Mouse (Mus musculus) kidney, adult 8-10 months (tissue): ENCODE results near the gene Stag1.
"Not testable (repeated sequence)": the region's sequence is repeated elsewhere in the genome, so short reads cannot be mapped to it uniquely, and the experiment has no call there.

ENCODE experiments used
- DNase-seq, 2 experiments: peaks; one replicate each; pipeline ENCODE4 v3.0.0; 2022

Stag1 gene

GRCm38 (mm10) chr9:100689765-100690316 lies 92.2 kb downstream of the Stag1 start:
- DNase-seq, result no peak

GRCm38 (mm10) chr9:100692239-100692638 lies 94.6 kb downstream of the Stag1 start:
- no peak for DNase-seq

DNA sequence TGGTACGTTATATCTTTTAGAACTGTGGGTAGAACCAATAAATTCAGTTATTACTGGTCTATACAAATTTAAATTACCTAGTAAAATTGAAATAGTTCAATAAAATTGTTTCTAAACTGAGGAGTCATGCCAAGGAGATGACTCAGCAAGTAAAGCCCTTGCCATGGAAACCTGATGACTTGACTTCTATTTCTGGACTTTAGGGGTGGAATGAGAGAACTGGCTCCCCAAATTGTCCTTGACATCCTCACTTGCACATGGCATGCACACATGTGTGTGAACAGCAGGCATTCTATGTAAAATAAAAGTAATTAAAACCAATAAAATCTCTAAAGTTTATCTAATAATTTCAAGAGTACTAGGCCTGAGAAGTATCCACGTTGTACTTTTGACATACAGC lies 98.9 kb downstream of the Stag1 start:
- no peak for DNase-seq

DNA sequence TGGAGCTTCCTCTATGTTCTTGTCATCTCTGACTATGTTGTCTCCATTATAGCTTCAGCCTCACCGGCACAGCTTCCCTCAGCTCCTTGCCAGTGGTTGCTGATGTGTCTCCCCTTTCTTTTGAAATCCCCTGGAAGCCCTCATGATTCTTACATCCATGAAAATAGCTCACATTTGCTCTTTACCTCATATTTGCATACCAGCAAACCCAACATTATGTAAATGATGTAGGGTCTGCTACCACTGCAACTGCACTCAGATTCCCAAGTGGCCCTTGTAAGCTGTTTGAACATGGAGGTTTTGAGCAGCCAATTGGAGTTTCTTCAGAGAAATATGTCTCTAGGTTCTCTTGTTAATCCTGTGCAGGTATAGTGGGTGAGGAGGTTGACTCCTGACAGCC lies 110.0 kb downstream of the Stag1 start:
- no peak for DNase-seq

DNA sequence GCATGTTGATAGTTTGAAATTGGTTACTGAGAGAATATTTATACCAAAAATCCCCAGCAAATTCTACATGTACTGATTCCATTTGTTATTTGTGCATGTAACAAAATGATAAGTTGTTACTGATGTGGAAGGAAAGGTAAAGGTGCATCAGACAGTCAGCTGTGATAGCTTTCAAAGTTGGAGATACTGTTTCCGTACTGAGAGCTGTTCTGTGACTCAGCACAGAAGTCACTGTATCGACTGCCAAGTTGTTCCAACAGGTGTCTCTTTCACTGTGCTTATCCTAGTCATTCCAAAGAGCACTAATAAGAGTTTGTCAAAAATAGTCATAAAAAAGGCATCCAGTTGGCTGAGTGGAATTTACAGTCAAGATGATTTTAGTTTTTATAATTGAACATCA lies 114.1 kb downstream of the Stag1 start:
- DNase-seq, result no peak

DNA sequence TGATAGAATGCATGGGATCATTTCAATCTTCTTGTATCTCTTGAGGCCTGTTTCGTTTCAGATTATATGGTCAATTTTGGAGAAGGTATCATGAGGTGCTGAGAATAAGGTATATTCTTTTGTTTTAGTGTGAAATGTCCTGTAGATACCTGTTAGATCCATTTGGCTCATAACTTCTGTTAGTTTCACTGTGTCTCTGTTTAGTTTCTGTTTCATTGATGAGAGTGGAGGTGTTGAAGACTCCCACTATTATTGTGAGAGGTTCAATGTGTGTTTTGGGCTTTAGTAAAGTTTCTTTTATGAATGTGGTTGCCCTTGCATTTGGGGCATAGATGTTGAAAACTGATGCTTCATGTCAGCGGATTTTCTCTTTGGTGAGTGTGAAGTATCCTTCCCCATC lies 127.2 kb downstream of the Stag1 start:
- DNase-seq, result not testable (repeated sequence)

DNA sequence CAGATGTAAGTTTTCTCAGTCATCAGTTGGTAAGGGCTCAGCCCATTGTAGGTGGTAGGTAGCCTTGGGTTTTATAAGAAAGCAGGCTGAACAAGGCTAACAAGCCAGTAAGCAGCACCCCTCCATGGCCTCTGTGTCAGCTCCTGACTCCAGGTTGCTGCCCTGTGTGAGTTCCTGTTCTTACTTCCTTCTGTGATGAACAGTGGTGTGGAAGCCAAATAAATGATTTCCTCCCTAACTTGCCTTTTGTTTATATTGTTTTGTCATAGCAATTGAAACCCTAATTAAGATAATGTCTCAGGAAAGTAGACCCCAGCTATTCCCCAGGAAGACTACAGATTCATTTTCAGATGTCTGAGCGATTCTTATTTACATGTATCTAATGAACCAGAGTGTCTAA lies 134.2 kb downstream of the Stag1 start:
- DNase-seq, result no peak

GRCm38 (mm10) chr9:100733907-100734440 lies 136.4 kb downstream of the Stag1 start:
- DNase-seq, result no peak

DNA sequence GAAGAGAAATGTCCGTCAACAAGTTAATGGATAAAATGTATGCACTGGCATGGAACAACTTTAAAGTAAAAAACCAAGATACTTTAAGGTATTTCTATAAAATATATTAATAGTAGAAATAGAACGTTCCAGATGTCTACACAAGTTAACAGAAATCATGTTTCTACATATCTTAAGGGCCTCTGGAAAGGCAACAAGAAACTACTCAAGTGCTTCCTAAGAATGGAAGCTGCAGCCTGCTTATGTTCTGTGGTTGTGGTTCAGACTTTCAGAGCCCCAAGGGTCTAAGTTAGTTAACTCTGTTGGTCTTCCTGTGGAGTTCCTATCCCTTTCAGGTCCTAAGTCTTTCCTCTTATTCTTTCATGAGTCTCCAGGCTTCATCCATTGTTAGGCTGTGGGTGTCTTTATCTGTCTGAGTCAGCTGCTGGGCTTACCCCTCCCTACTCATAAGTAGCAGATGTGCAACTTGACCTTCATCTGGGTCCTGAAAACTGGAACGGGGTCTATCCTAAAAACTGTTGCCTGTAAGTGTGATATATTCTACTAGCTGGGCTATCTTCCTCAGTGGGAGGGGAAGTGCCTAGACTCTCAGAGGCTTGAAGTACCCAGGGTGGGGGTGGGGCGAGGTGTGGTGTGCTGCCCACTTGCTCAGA lies 138.5 kb downstream of the Stag1 start:
- DNase-seq, result no peak

DNA sequence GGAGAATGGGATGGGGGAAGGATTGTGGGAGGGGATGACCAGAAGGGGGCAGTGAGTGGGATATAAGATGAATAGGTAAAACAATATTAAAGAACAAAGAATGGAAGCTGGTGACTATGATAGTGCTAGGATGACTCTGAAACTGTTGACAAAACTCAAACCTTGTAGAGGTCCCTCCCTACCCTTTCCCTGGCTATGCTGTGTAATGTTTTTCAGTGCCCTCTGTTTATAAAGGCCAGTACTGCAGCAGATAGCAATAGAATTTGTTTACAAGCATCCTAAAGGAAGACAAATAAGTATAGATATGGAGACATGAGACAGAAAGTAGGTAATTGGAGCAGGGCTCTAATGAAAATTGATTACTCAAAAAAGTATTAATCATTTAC lies 139.0 kb downstream of the Stag1 start:
- no peak for DNase-seq

- not testable (repeated sequence) for DNase-seq
These were observed 179.6 kb downstream of the Stag1 start for GRCm38 (mm10) chr9:100777238-100777637.

GRCm38 (mm10) chr9:100865984-100866383 lies 268.4 kb downstream of the Stag1 start:
- no peak for DNase-seq

- DNase-seq, result no peak
These were observed 272.0 kb downstream of the Stag1 start for GRCm38 (mm10) chr9:100869635-100870034.

DNA sequence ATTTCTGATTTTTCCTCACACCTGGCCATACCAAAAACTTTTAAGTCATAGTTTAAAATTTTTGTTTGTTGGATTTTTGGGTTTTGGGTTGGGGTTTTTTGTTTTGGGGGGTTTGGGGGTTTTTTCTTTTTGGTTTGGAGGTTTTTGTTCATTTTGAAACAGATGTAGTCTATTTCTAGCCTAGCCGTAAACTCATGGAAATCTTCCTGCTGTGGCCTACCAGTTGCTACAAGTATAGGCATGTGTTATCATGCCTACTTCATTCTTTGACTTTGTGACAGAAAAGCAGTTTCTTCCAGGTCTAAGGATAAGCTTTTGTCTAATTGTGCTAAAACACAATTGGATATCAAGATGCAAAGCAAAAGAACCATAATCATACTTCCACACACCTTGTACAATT lies 298.5 kb downstream of the Stag1 start:
- DNase-seq, result no peak

DNA sequence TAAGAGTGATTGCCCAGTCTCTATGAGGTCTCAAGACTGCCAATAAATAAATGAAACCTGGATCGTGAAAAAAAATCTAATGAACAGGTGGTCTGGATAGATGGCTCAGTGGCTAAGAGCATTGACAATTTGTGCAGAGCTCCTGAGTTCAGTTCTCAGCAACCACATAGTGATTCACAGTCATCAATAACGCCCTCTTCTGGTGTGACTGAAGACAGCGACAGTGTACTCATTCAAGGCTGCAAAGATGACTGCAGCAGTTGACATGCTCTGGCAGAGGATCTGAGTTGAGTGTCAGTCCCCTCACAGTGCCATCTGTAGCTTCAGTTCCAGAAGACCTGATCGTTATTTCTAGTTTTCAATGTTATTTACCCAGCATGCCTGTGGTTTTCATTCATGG lies 300.4 kb downstream of the Stag1 start:
- no peak for DNase-seq

GRCm38 (mm10) chr9:100910352-100910751 lies 312.8 kb downstream of the Stag1 start:
- peak in 1 of 2 experiments; percentile 18 for DNase-seq

- DNase-seq, result peak; percentile 51 to 61
These were observed 319.5 kb downstream of the Stag1 start for GRCm38 (mm10) chr9:100917111-100917510.

- no peak for DNase-seq
These were observed 329.0 kb downstream of the Stag1 start for GRCm38 (mm10) chr9:100926629-100927028.

DNA sequence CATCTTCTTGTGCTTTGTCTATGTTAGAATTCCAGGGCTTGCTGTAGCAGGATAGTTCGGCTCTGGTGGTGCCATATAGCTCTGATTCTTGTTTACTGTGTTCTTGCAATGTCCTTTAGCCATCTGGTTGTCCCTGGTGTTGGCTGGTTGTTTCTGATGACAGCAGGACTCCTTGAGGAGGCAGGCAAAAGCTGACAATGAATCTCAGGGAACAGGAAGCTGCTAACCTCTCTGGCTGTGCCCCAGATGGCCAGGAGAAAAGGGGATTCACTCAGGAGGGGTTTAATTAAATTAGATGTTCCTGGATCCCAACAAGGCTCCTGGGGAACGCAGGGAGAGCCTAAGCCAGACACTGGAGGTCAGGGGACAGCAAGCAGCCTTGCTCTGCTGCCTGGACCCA lies 344.4 kb downstream of the Stag1 start:
- DNase-seq, result no peak

DNA sequence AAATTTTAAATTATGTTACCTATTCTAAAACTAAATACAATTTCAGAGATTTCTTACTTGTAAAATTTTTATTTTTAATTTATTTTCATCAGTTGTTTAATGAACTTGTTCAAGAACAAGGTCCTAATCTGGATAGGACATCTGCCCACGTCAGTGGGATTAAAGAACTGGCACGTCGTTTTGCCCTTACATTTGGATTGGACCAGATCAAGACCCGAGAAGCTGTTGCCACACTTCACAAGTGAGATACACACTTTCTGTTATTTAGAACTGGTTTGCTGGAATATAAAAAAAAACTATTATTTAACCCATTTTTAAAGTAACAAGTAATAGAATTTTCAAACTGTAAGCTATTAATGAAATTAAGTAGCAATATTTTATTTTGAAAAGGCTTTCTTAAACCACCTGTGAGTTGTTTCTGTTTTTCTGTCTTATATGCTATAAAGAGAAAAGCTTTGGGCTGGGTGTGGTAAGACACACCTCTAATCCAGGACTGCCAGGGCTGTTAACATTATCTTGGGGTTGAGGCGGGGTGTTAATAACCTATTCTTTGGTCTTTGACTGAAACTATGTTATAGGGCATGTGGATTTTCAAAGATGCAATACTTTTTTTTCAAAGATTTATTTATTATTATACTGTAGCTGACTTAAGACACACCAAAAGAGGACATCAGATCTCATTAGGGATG lies 347.2 kb downstream of the Stag1 start:
- no peak for DNase-seq

DNA sequence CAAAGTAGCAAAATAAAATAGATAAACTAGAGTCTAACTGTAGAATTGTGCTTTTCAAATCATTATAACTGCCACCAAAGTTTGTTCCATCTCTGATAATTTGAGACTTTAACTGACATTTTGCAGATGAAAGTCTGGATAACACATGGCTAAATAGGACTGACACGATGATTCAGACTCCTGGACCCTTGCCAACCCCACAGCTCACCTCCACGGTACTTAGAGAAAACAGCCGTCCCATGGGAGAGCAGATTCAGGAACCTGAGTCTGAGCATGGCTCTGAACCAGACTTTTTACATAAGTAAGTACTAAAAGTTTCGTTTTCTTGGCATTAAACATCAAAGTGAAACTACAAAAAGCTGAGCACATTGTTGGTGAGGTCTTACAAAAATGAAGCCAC lies 353.9 kb downstream of the Stag1 start:
- peak; percentile 15 to 18 for DNase-seq

DNA sequence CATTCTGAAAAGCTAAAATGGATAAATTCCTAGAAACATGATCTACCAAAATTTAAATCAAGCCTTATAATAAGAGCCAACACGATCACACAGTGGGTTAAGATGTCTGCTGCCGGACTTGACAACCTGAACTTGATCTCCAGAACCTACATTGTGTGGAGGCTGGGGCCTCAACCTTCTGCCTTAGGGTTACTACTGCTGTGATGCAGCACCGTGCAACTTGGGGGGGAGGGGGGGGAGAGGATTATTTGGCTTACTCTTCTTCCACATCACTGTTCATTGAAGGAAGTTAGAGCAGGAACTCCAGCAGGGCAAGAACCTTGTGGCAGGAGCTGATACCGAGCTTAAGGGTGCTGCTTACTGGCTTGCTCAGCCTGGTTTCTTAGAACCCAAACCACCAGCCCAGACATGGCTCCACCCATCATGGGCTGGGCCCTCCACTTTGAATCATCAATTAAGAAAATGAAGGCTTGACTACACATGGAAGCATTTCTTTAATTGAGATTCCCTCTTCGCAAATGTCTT lies 365.4 kb downstream of the Stag1 start:
- no peak for DNase-seq

GRCm38 (mm10) chr9:100963428-100963912 lies 365.9 kb downstream of the Stag1 start:
- no peak for DNase-seq

DNA sequence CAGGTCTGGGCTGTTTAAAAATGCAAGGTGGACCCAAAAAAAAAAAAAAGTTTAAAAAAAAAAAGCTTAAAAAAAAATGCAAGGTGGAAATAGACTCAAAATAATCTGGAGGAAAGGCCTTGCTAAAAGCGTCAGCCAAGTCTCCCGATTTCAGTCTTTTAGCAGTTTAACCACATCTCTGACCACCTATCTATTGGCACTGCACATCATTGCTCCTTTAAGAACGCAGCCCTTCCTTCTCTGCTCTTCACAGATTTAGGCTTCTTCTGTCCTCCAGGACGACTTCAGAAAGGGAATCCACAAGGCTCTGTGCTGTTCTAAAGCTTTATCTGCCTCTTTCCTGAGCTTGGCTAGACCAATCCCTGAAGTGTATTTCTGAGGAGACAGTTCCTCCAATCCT lies 366.5 kb downstream of the Stag1 start:
- DNase-seq, result no peak
